Mouse (Mus musculus): ENCODE results near the gene Fcgr3.

Fcgr3 gene

GRCm38 (mm10) chr1:171016676-171017356 lies 47.9 kb downstream of the Fcgr3 start:
- DNase-seq (ENCODE audit: low read depth, low spot score): no peak

- no peak for DNase-seq (ENCODE audit: low read depth, low spot score)
Observed at GRCm38 (mm10) chr1:171011733-171012132, 53.0 kb downstream of the Fcgr3 start.

- no peak for DNase-seq (ENCODE audit: low read depth, low spot score)
Observed at GRCm38 (mm10) chr1:171006905-171007304, 57.8 kb downstream of the Fcgr3 start.

GRCm38 (mm10) chr1:171006335-171006734 lies 58.4 kb downstream of the Fcgr3 start:
- no peak for DNase-seq (ENCODE audit: low read depth, low spot score)

- no peak for DNase-seq (ENCODE audit: low read depth, low spot score)
Observed at GRCm38 (mm10) chr1:171005586-171005985, 59.1 kb downstream of the Fcgr3 start.

GRCm38 (mm10) chr1:171005081-171005480 lies 59.7 kb downstream of the Fcgr3 start:
- no peak for DNase-seq (ENCODE audit: low read depth, low spot score)
